Mouse (Mus musculus): ENCODE results near the gene Rnf220. TPM values are rescaled to one million over a fixed set of nuclear protein-coding genes. Genes with fewer than 3 reads are reported as not detected.

Rnf220 gene
- polyA plus RNA-seq, 1 experiment from 2014 or later: 92.3 TPM

- DNase-seq (ENCODE audit: low spot score) (no peak), ATAC-seq (replicated peaks; ENCODE audit: low FRiP score) (no peak)
- Histone ChIP-seq H3K4me2 (ENCODE audit: low read depth, low read length, severe bottlenecking) (no peak overlapping the region), H3K9ac (ENCODE audit: low read length) (peak overlapping the region; percentile 16; the same call in 1 of the 2 replicates), H3K27ac (ENCODE audit: low read depth, low read length) (no peak overlapping the region), H3K9me3 (ENCODE audit: control insufficient read depth, low read length) (no peaks in the 10 kb centered on the region), H3K27me3 (ENCODE audit: control insufficient read depth, insufficient read depth, low read length) (peaks cover 19% of the 10 kb centered on the region), H3K4me1 (replicated peaks; ENCODE audit: control insufficient read depth, insufficient read depth, low read length) (peaks cover 8% of the 10 kb centered on the region; the same call in 1 of the 2 replicates), H3K36me3 (ENCODE audit: control insufficient read depth, insufficient read depth, low read length) (no peaks in the 10 kb centered on the region), H3K4me3 (ENCODE audit: low read depth, low read length) (no peak overlapping the region)
- WGBS: 43% methylated on average over 5 of the region's 5 CpGs
Measured at GRCm38 (mm10) chr4:117311891-117312290, 185.0 kb downstream of the Rnf220 start.

- DNase-seq (ENCODE audit: low spot score) (no peak), ATAC-seq (replicated peaks; ENCODE audit: low FRiP score) (no peak)
- Histone ChIP-seq H3K27me3 (ENCODE audit: control insufficient read depth, insufficient read depth, low read length) (peaks cover 28% of the 10 kb centered on the region), H3K4me1 (replicated peaks; ENCODE audit: control insufficient read depth, insufficient read depth, low read length) (0 out of 2 replicates have a peak, but pooled peaks cover 10% of the 10 kb centered on the region), H3K4me2 (ENCODE audit: low read depth, low read length, severe bottlenecking) (no peak overlapping the region), H3K9me3 (ENCODE audit: control insufficient read depth, low read length) (no peaks in the 10 kb centered on the region), H3K36me3 (ENCODE audit: control insufficient read depth, insufficient read depth, low read length) (no peaks in the 10 kb centered on the region), H3K27ac (ENCODE audit: low read depth, low read length) (no peak overlapping the region), H3K4me3 (ENCODE audit: low read depth, low read length) (no peak overlapping the region), H3K9ac (ENCODE audit: low read length) (no peak overlapping the region)
- WGBS: 97% methylated on average over 1 of the region's 1 CpGs
Measured at GRCm38 (mm10) chr4:117309427-117309826, 187.4 kb downstream of the Rnf220 start.

- peaks cover 39% of the 10 kb centered on the region for H3K27me3 ChIP-seq (ENCODE audit: control insufficient read depth, insufficient read depth, low read length)
- no peaks in the 10 kb centered on the region for H3K36me3 ChIP-seq (ENCODE audit: control insufficient read depth, insufficient read depth, low read length)
- H3K27ac ChIP-seq (ENCODE audit: low read depth, low read length): no peak overlapping the region
- no peaks in the 10 kb centered on the region for H3K9me3 ChIP-seq (ENCODE audit: control insufficient read depth, low read length)
- WGBS: 65% methylated on average over 6 of the region's 6 CpGs
- ATAC-seq (replicated peaks; ENCODE audit: low FRiP score) (no peak), DNase-seq (ENCODE audit: low spot score) (no peak)
- H3K4me1 ChIP-seq (replicated peaks; ENCODE audit: control insufficient read depth, insufficient read depth, low read length): peaks cover 13% of the 10 kb centered on the region; the same call in 1 of the 2 replicates
- H3K4me2 ChIP-seq (ENCODE audit: low read depth, low read length, severe bottlenecking): no peak overlapping the region
- no peak overlapping the region for H3K9ac ChIP-seq (ENCODE audit: low read length)
- H3K4me3 ChIP-seq (ENCODE audit: low read depth, low read length): no peak overlapping the region
Measured at GRCm38 (mm10) chr4:117307270-117307669, 189.6 kb downstream of the Rnf220 start.

- 56% methylated on average over 6 of the region's 7 CpGs for WGBS
Measured at GRCm38 (mm10) chr4:117305461-117305860, 191.4 kb downstream of the Rnf220 start.

GRCm38 (mm10) chr4:117304239-117305025, 192.4 kb downstream of the Rnf220 start:
- Histone ChIP-seq H3K9ac (ENCODE audit: low read length) (peak overlapping the region; percentile 36), H3K36me3 (ENCODE audit: control insufficient read depth, insufficient read depth, low read length) (no peaks in the 10 kb centered on the region), H3K27ac (ENCODE audit: low read depth, low read length) (no peak overlapping the region), H3K9me3 (ENCODE audit: control insufficient read depth, low read length) (no peaks in the 10 kb centered on the region), H3K4me2 (ENCODE audit: low read depth, low read length, severe bottlenecking) (peak overlapping the region; percentile 84), H3K4me3 (ENCODE audit: low read depth, low read length) (peak overlapping the region; percentile 36), H3K4me1 (replicated peaks; ENCODE audit: control insufficient read depth, insufficient read depth, low read length) (peaks cover 16% of the 10 kb centered on the region; the same call in 1 of the 2 replicates), H3K27me3 (ENCODE audit: control insufficient read depth, insufficient read depth, low read length) (peaks cover 43% of the 10 kb centered on the region)
- no peak for ATAC-seq (replicated peaks; ENCODE audit: low FRiP score)
- no peak for DNase-seq (ENCODE audit: low spot score)
- WGBS: 3% methylated on average over 54 of the region's 54 CpGs

More at GRCm38 (mm10) chr4:117305461-117305860, 191.4 kb downstream of the Rnf220 start:
- Histone ChIP-seq H3K9me3 (ENCODE audit: control insufficient read depth, low read length) (no peaks in the 10 kb centered on the region), H3K4me1 (replicated peaks; ENCODE audit: control insufficient read depth, insufficient read depth, low read length) (peaks cover 16% of the 10 kb centered on the region; the same call in 1 of the 2 replicates), H3K4me3 (ENCODE audit: low read depth, low read length) (no peak overlapping the region), H3K27me3 (ENCODE audit: control insufficient read depth, insufficient read depth, low read length) (peaks cover 43% of the 10 kb centered on the region), H3K4me2 (ENCODE audit: low read depth, low read length, severe bottlenecking) (no peak overlapping the region), H3K27ac (ENCODE audit: low read depth, low read length) (no peak overlapping the region), H3K36me3 (ENCODE audit: control insufficient read depth, insufficient read depth, low read length) (no peaks in the 10 kb centered on the region), H3K9ac (ENCODE audit: low read length) (no peak overlapping the region)
- ATAC-seq (replicated peaks; ENCODE audit: low FRiP score): no peak
- no peak for DNase-seq (ENCODE audit: low spot score)

- WGBS: 6% methylated on average over 30 of the region's 30 CpGs
- peaks cover 43% of the 10 kb centered on the region for H3K27me3 ChIP-seq (ENCODE audit: control insufficient read depth, insufficient read depth, low read length)
- peaks cover 16% of the 10 kb centered on the region; the same call in 1 of the 2 replicates for H3K4me1 ChIP-seq (replicated peaks; ENCODE audit: control insufficient read depth, insufficient read depth, low read length)
Measured at GRCm38 (mm10) chr4:117303581-117304238, 193.1 kb downstream of the Rnf220 start.

GRCm38 (mm10) chr4:117302027-117302806, 194.6 kb downstream of the Rnf220 start:
- no peaks in the 10 kb centered on the region for H3K36me3 ChIP-seq (ENCODE audit: control insufficient read depth, insufficient read depth, low read length)
- 34% methylated on average over 14 of the region's 14 CpGs for WGBS
- peaks cover 16% of the 10 kb centered on the region; the same call in 1 of the 2 replicates for H3K4me1 ChIP-seq (replicated peaks; ENCODE audit: control insufficient read depth, insufficient read depth, low read length)
- H3K27ac ChIP-seq (ENCODE audit: low read depth, low read length): no peak overlapping the region
- no peak overlapping the region for H3K9ac ChIP-seq (ENCODE audit: low read length)
- ATAC-seq (replicated peaks; ENCODE audit: low FRiP score) (no peak), DNase-seq (ENCODE audit: low spot score) (no peak)
- H3K4me2 ChIP-seq (ENCODE audit: low read depth, low read length, severe bottlenecking): no peak overlapping the region
- H3K27me3 ChIP-seq (ENCODE audit: control insufficient read depth, insufficient read depth, low read length): peaks cover 43% of the 10 kb centered on the region
- H3K4me3 ChIP-seq (ENCODE audit: low read depth, low read length): no peak overlapping the region
- no peaks in the 10 kb centered on the region for H3K9me3 ChIP-seq (ENCODE audit: control insufficient read depth, low read length)

More at GRCm38 (mm10) chr4:117303581-117304238, 193.1 kb downstream of the Rnf220 start:
- Histone ChIP-seq H3K9me3 (ENCODE audit: control insufficient read depth, low read length) (no peaks in the 10 kb centered on the region), H3K9ac (ENCODE audit: low read length) (peak overlapping the region; percentile 36), H3K4me2 (ENCODE audit: low read depth, low read length, severe bottlenecking) (peak overlapping the region; percentile 84), H3K27ac (ENCODE audit: low read depth, low read length) (no peak overlapping the region), H3K4me3 (ENCODE audit: low read depth, low read length) (peak overlapping the region; percentile 36), H3K36me3 (ENCODE audit: control insufficient read depth, insufficient read depth, low read length) (no peaks in the 10 kb centered on the region)
- ATAC-seq (replicated peaks; ENCODE audit: low FRiP score) (no peak), DNase-seq (ENCODE audit: low spot score) (no peak)

GRCm38 (mm10) chr4:117299921-117300320, 196.9 kb downstream of the Rnf220 start:
- Histone ChIP-seq H3K27ac (ENCODE audit: low read depth, low read length) (no peak overlapping the region), H3K36me3 (ENCODE audit: control insufficient read depth, insufficient read depth, low read length) (no peaks in the 10 kb centered on the region), H3K4me3 (ENCODE audit: low read depth, low read length) (no peak overlapping the region), H3K27me3 (ENCODE audit: control insufficient read depth, insufficient read depth, low read length) (peaks cover 32% of the 10 kb centered on the region), H3K4me2 (ENCODE audit: low read depth, low read length, severe bottlenecking) (no peak overlapping the region), H3K9me3 (ENCODE audit: control insufficient read depth, low read length) (no peaks in the 10 kb centered on the region), H3K4me1 (replicated peaks; ENCODE audit: control insufficient read depth, insufficient read depth, low read length) (peaks cover 16% of the 10 kb centered on the region; the same call in 1 of the 2 replicates), H3K9ac (ENCODE audit: low read length) (no peak overlapping the region)
- 83% methylated on average over 10 of the region's 10 CpGs for WGBS
- ATAC-seq (replicated peaks; ENCODE audit: low FRiP score): no peak
- no peak for DNase-seq (ENCODE audit: low spot score)
